Mouse (Mus musculus): ENCODE measurements around the gene Zfpl1. TPM values are rescaled to one million over a fixed set of nuclear protein-coding genes. Genes with fewer than 3 reads are reported as not detected.

Gene Zfpl1
- polyA plus RNA-seq, 1 experiment: 99.1 TPM

DNA sequence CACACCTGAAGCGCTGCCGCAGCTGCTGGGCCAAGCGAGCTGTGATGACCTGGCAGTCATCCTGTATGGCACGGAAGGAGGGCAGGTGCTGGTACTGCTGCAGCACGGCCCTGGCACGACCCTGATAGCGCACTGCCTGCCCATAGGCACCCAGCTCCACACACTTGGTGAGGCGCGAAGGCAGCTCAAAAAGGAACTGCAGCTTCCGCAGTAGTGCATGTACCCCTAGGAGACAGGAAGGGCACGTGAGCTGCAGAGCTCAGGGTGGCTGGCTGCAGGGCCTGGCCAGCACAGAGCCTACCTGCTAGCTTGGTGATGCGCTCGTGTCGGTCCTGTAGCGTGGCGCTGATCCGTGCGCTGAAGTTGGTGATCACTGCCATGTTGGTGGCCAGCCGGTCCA, 13.5 kb downstream of the Zfpl1 start:
- Histone ChIP-seq H3K4me1 (ENCODE audit: control insufficient read depth, insufficient read depth, low read length) (peaks cover 11% of the 10 kb centered on the region), H3K4me3 (replicated peaks; ENCODE audit: extremely low read depth, low read depth, low read length) (no peak overlapping the region)
- TF ChIP-seq POLR2A (IDR thresholded peaks at IDR 0.05; ENCODE audit: borderline replicate concordance, extremely low read depth, low read depth, low read length): no peak
- no peak for TF ChIP-seq CTCF (IDR thresholded peaks at IDR 0.05; ENCODE audit: insufficient read depth, low read length)
- 89% methylated on average over 19 of the region's 19 CpGs for WGBS
- no peak for DNase-seq

DNA sequence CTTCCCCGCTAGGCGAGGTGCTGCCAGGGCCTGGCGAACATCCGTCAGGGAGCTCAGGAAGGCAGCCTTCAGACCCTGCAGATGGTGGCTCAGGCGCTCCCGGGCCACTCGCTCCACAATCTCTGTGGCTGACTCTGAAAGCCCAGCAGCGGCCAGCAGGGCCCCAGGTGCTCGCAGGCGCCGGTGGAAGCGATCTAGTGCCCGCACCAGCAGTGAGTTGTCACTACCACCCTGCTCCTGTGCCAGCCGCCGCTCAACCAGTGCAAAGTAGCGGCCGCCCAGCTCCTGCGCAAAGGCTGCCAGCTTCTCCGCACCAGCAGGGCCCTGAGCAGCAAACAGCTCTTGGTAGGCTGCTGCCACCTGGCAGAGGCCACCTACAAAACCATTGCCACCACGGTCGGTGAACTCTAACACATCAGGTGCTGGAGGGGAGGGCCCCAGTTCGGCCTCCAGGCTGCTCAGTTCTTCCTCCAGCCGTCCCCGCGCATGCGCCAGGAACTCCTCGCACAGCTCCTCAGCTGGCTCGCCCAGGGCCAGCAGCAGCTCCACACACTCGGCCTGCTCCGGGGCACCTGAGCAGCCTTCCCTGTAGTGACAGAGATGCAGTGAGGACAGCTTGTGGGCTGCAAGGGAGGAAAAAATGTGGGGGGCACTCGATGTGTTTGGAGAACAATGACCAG, 14.0 kb downstream of the Zfpl1 start:
- no peak for TF ChIP-seq POLR2A (IDR thresholded peaks at IDR 0.05; ENCODE audit: borderline replicate concordance, extremely low read depth, low read depth, low read length)
- TF ChIP-seq CTCF (IDR thresholded peaks at IDR 0.05; ENCODE audit: insufficient read depth, low read length): no peak
- 89% methylated on average over 31 of the region's 31 CpGs for WGBS
- DNase-seq: no peak
- Histone ChIP-seq H3K4me3 (replicated peaks; ENCODE audit: extremely low read depth, low read depth, low read length) (no peak overlapping the region), H3K4me1 (ENCODE audit: control insufficient read depth, insufficient read depth, low read length) (peaks cover 8% of the 10 kb centered on the region; the same call in 1 of the 2 replicates)

DNA sequence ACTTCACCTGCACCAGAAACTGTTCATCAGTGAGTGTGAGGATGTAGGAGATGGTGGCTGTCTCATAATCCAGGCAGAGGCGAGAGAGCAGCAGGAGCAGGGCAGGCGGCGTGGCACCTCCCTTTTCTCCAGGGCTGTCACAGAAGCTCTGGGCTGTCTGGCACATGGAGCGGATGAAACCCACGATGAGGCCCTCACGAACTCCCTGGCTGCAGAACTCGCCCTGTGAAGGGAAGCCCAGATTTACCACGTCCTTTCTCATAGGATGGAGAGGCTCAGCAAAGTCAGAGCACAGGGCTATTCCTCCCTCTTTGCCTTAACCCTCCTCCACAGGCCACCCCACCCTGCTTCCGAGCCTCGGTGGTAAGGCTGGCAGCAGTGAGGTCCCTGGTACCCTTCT, 14.9 kb downstream of the Zfpl1 start:
- 89% methylated on average over 10 of the region's 10 CpGs for WGBS

DNA sequence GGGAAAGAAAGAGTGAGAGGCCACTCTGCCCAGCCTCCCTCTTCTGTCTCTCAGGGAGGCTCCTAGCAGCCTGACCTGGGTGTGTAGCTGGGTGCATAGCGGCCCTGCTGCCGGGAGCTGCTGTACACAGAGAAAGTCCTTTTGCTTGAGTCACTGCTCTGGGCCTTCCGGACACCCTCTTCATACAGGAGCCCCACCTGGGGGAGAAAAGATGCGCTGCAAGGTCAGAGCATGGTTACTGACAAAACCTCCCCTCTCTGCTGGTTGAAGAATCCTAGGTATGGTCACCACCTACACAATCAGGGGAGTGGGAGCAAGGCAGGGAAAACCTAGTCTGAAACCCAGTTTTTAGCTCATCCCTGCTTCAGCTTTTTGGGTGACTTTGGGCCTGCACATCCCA, 15.8 kb downstream of the Zfpl1 start:
- peaks cover 8% of the 10 kb centered on the region; the same call in 1 of the 2 replicates for H3K4me1 ChIP-seq (ENCODE audit: control insufficient read depth, insufficient read depth, low read length)
- WGBS: 74% methylated on average over 4 of the region's 4 CpGs
- no peak for DNase-seq
- TF ChIP-seq CTCF (IDR thresholded peaks at IDR 0.05; ENCODE audit: insufficient read depth, low read length) (no peak), POLR2A (IDR thresholded peaks at IDR 0.05; ENCODE audit: borderline replicate concordance, extremely low read depth, low read depth, low read length) (no peak)
- no peak overlapping the region for H3K4me3 ChIP-seq (replicated peaks; ENCODE audit: extremely low read depth, low read depth, low read length)

More for the DNA sequence above, 14.9 kb downstream of the Zfpl1 start:
- no peak for DNase-seq
- Histone ChIP-seq H3K4me3 (replicated peaks; ENCODE audit: extremely low read depth, low read depth, low read length) (no peak overlapping the region), H3K4me1 (ENCODE audit: control insufficient read depth, insufficient read depth, low read length) (peaks cover 8% of the 10 kb centered on the region; the same call in 1 of the 2 replicates)
- TF ChIP-seq POLR2A (IDR thresholded peaks at IDR 0.05; ENCODE audit: borderline replicate concordance, extremely low read depth, low read depth, low read length) (no peak), CTCF (IDR thresholded peaks at IDR 0.05; ENCODE audit: insufficient read depth, low read length) (no peak)

DNA sequence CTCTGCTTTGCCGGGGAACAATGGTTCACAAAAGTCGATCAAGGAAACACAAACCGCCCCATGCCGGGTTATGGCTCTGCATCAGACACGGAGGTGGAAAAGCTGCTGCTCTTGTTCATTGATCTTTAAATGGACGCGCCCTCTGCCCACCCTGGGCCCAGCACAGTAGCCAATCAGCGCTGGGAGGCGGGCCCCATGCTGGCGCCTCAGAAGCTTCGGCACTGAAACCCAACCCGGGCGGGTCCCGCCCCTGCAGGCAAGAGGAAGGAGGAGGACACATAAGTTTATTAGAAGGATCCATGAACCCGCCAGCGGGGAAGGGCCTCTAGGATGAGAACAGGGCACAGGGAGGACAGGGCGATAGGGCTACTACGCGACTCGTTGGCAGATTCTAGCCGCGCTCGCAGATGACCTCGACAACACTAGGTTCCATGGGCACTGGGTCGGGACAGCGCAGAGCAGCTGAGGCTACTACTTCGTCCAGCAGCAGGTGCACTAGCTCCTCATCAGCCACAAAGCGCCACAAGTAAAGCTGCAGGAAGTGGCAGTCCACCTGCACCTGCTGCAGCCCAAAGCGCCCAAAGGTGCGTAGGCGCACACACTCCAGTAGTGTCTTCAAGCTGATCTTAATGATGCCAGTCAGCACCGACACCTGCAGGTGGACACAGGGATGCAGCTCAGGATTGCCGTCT, 16.9 kb downstream of the Zfpl1 start, which contains the start of gene Tm7sf2:
Gene Tm7sf2 (minus strand): TSS at position 650 of the 692 bp plus-strand sequence.
- H3K4me3 ChIP-seq (replicated peaks; ENCODE audit: extremely low read depth, low read depth, low read length): peak within 1 kb of the TSS; percentile 47
- peak; percentile 85 for DNase-seq
- no peak for TF ChIP-seq POLR2A (IDR thresholded peaks at IDR 0.05; ENCODE audit: borderline replicate concordance, extremely low read depth, low read depth, low read length)
- TF ChIP-seq CTCF (IDR thresholded peaks at IDR 0.05; ENCODE audit: insufficient read depth, low read length): no peak
- 11% methylated on average over 33 of the region's 33 CpGs for WGBS
- H3K4me1 ChIP-seq (ENCODE audit: control insufficient read depth, insufficient read depth, low read length): peaks cover 8% of the 10 kb centered on the region; the same call in 1 of the 2 replicates

DNA sequence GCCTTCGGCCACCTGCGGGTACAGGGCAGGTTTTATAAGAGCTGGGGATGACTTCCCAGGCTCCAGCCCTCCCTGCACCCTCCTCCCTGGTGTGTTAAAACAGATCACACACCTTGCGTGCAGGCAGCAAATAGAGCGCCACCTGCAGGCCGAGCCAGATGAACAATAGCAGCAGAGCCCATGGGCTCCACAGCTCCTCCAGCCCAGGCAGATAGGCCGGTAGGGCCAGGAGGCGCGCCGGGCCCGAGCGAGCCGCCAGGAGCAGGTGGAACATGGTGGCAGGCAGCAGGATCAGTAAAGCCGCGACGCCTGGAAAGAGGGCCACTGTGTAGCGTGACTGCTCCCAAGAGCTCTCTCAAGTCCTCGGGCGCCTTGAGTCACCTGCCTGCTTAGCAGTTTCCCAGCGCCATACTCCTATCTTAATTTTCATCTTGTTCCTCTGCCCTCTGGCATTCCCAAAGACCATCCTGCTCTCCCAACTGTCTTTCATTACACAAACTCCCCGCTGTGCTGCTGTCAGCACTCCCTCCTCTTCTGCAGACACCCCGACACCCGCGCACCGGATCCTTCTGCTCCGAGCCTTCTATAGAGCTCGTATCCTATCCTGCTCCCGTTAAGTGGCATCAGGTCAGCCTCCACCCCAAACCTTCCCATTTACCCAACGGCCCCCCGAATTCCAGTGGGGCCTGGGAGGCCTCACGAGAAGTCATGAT, 17.6 kb downstream of the Zfpl1 start:
- peak; percentile 80 for TF ChIP-seq CTCF (IDR thresholded peaks at IDR 0.05; ENCODE audit: insufficient read depth, low read length)
- TF ChIP-seq POLR2A (IDR thresholded peaks at IDR 0.05; ENCODE audit: borderline replicate concordance, extremely low read depth, low read depth, low read length): peak; percentile 10; the same call in 1 of the 2 replicates
- peak; percentile 77 for DNase-seq
- H3K4me1 ChIP-seq (ENCODE audit: control insufficient read depth, insufficient read depth, low read length): peaks cover 12% of the 10 kb centered on the region
- H3K4me3 ChIP-seq (replicated peaks; ENCODE audit: extremely low read depth, low read depth, low read length): peak overlapping the region; percentile 11
- WGBS: under 1% methylated on average over 30 of the region's 30 CpGs

DNA sequence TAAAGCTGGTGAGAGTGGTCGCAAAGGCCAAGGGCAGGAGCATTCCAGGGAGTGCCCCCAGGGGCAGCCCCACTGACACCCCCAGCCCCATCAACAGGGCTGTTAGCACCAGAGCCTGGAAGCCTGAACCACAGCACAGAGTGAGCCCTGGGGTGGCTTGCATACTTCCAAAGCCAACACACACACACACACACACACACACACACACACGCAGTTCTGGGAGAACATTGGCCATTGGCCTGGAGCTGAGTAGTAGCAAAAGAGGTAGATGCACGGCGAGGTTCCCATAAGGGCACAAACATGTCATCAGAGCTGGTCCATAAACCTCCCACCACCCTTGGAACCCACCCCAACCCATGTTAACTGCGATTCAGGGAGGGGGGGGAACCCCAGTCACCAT, 18.2 kb downstream of the Zfpl1 start:
- H3K4me3 ChIP-seq (replicated peaks; ENCODE audit: extremely low read depth, low read depth, low read length): no peak overlapping the region
- no peak for TF ChIP-seq POLR2A (IDR thresholded peaks at IDR 0.05; ENCODE audit: borderline replicate concordance, extremely low read depth, low read depth, low read length)
- no peak for TF ChIP-seq CTCF (IDR thresholded peaks at IDR 0.05; ENCODE audit: insufficient read depth, low read length)
- 39% methylated on average over 5 of the region's 5 CpGs for WGBS

DNA sequence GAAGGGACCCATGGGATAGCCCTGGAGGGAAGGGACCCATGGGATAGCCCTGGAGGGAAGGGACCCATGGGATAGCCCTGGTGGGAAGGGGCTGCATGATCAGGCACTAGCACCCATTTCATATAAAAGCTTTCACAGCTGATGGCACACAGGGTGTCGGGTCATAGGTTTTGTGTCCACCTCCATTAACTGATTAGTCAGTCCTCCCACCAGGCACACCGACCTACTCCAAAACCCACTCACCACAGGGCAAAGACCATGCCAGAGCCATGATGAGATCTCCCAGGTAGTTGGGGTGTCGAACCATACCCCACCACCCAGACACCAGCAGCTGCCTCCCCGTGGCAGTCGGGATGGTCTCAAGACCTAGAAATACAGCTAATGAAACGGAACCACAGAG, 21.7 kb downstream of the Zfpl1 start:
- Histone ChIP-seq H3K4me1 (ENCODE audit: control insufficient read depth, insufficient read depth, low read length) (peaks cover 21% of the 10 kb centered on the region), H3K4me3 (replicated peaks; ENCODE audit: extremely low read depth, low read depth, low read length) (no peak overlapping the region)
- 93% methylated on average over 6 of the region's 6 CpGs for WGBS
- TF ChIP-seq POLR2A (IDR thresholded peaks at IDR 0.05; ENCODE audit: borderline replicate concordance, extremely low read depth, low read depth, low read length): no peak
- TF ChIP-seq CTCF (IDR thresholded peaks at IDR 0.05; ENCODE audit: insufficient read depth, low read length): no peak
- DNase-seq: no peak

More for the DNA sequence above, 18.2 kb downstream of the Zfpl1 start:
- DNase-seq: no peak
- H3K4me1 ChIP-seq (ENCODE audit: control insufficient read depth, insufficient read depth, low read length): peaks cover 17% of the 10 kb centered on the region

DNA sequence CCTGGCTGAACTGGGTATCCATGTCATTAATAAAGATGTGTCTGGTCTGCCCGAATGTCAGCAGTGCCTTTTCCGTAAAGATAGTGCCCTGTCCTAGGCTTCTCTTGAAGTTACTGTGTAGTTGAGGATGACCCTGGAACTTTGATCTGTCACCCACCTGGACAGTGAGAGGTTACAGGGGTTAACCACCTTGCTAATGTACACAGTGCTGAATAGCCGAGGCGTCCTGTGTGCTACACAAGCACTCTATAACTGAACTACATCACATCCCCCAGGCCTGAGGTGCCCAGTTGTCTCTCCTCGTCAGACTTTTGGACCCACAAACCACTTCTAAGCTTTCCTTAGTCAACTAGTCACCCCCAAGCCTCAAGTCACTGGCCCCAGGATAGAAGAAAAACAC, 22.3 kb downstream of the Zfpl1 start:
- TF ChIP-seq POLR2A (IDR thresholded peaks at IDR 0.05; ENCODE audit: borderline replicate concordance, extremely low read depth, low read depth, low read length) (no peak), CTCF (IDR thresholded peaks at IDR 0.05; ENCODE audit: insufficient read depth, low read length) (no peak)
- 44% methylated on average over 5 of the region's 5 CpGs for WGBS
- H3K4me1 ChIP-seq (ENCODE audit: control insufficient read depth, insufficient read depth, low read length): peaks cover 19% of the 10 kb centered on the region
- no peak for DNase-seq
- peak overlapping the region; percentile 33 for H3K4me3 ChIP-seq (replicated peaks; ENCODE audit: extremely low read depth, low read depth, low read length)
